Mouse (Mus musculus) stomach, postnatal 0 days (tissue): ENCODE measurements around the gene Naa35.

Experiments used
- CTCF ChIP-seq: IDR thresholded peaks from 2 replicates; pipeline ENCODE4 v1.5.1; 2016; ENCODE audit warnings: antibody characterized with exemption, low read depth, mild to moderate bottlenecking, moderate library complexity
- EP300 ChIP-seq: optimal IDR thresholded peaks from 2 replicates; pipeline ENCODE3; 2016; ENCODE audit warnings: antibody characterized with exemption

DNA sequence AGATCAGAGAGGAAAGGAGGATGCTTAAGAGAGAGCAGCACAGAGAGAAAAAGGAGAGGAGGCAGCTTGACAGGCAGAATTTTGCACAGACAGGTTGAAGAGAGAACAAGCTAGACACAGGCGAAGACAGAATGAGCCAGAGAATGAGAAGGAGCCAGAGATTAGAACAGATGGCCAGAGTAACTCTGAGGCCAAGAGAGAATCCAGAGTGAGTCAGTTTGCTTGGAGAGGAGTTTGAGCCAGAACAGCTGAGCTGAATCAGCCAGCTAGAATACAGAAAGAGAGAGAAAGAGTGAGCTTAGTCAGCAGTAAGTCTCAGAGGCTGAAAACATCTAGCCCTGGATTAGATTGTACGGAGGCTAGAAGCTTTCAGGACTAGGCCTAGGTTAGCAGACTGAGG lies 12.5 kb upstream of the Naa35 start:
- no peak for TF ChIP-seq CTCF
- no peak for TF ChIP-seq EP300
